Mouse (Mus musculus): ENCODE results near the gene Gatad2b.

DNA sequence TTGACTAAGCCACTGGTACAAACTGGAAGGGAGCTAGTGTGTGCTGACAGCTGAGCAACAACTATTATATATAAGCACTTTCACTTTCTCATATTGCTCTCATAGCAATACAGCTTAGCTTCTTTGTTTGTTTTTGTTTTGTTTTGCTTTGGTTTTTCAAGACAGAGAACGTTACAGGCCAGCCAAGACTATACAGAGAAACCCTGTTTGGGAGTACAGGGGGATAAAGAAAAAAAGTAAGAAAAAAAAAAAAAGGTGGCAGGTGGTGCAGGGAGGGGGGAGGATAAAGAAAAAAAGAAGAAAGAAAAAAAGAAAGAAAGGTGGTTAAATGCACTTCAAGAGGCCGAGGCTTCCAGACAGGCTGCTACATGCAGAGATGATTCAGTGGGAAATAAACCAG is 47.6 kb upstream of the Gatad2b start:
- TF ChIP-seq CHD2 (IDR thresholded peaks at IDR 0.05; ENCODE audit: low read length) (no peak), POLR2AphosphoS2 (IDR thresholded peaks at IDR 0.05; ENCODE audit: low read depth, low read length) (no peak), BHLHE40 (IDR thresholded peaks at IDR 0.05; ENCODE audit: low read depth, low read length) (no peak), CTCF (conservative IDR thresholded peaks at IDR 0.05 in 1 of 2, IDR thresholded peaks at IDR 0.05 in 1 of 2; ENCODE audit: low read depth in 2 of 2, low read length in 2 of 2) (no peak), POLR2A (IDR thresholded peaks at IDR 0.05; ENCODE audit: low read depth, low read length) (no peak), EP300 (IDR thresholded peaks at IDR 0.05; ENCODE audit: low read length) (no peak), ZKSCAN1 (IDR thresholded peaks at IDR 0.05; ENCODE audit: borderline replicate concordance, low read depth, low read length) (no peak), NRF1 (IDR thresholded peaks at IDR 0.05; ENCODE audit: low read depth, low read length) (no peak)
